In genomic region chr11:109439829-109440340, GRCm38 (mm10) we compare ENCODE assay signal across 8 mouse cellular contexts. TPM values are rescaled to one million over a fixed set of nuclear protein-coding genes. Genes with fewer than 3 reads are reported as not detected.
DNase-seq lines count a peak whose midpoint lies in the region; ATAC-seq and TF ChIP-seq lines count a peak whose summit lies in the region.

No protein-coding gene starts in this region.

- peak; percentile 20; the same call in 1 of the 2 replicates for TF ChIP-seq CTCF in stomach, postnatal 0 days (IDR thresholded peaks at IDR 0.05; ENCODE audit: low read depth)

- ATAC-seq in forebrain, embryonic 16.5 days = peak; percentile 53
- peak; percentile 51 for ATAC-seq in neural tube, embryonic 13.5 days (ENCODE audit: low read depth)
- ATAC-seq in stomach, postnatal 0 days (ENCODE audit: low FRiP score, low TSS enrichment) = peak; percentile 90

- intact Hi-C loops in heart, postnatal 25 days (cut with DNase I) = loop anchor here (5.0 to 10.0 kb wide), 2 partner anchors 108 to 175 kb away; partner anchors contain the start of gene Wipi1

- peak overlapping the region; percentile 45 for H3K4me3 ChIP-seq in forebrain, embryonic 16.5 days (replicated peaks; ENCODE audit: low read length)
- peak overlapping the region; percentile 42 for H3K4me3 ChIP-seq in neural tube, embryonic 13.5 days
- peak overlapping the region; percentile 47 for H3K4me3 ChIP-seq in stomach, postnatal 0 days (ENCODE audit: low read depth, low read length)

- H3K9ac ChIP-seq in forebrain, embryonic 16.5 days (replicated peaks; ENCODE audit: low read depth, low read length) = peak overlapping the region; percentile 53
- H3K9ac ChIP-seq in neural tube, embryonic 13.5 days = peak overlapping the region; percentile 67
- peak overlapping the region; percentile 68 for H3K9ac ChIP-seq in stomach, postnatal 0 days (ENCODE audit: low read length)

- H3K4me2 ChIP-seq in forebrain, embryonic 16.5 days (ENCODE audit: low read length) = peak overlapping the region; percentile 65
- H3K4me2 ChIP-seq in neural tube, embryonic 13.5 days = peak overlapping the region; percentile 71
- peak overlapping the region; percentile 76 for H3K4me2 ChIP-seq in stomach, postnatal 0 days (replicated peaks; ENCODE audit: low read depth)

- no peaks in the 10 kb centered on the region for H3K9me3 ChIP-seq in forebrain, embryonic 16.5 days (ENCODE audit: control insufficient read depth, low read length)
- H3K9me3 ChIP-seq in neural tube, embryonic 13.5 days = no peaks in the 10 kb centered on the region
- no peaks in the 10 kb centered on the region for H3K9me3 ChIP-seq in stomach, postnatal 0 days (ENCODE audit: control insufficient read depth, low read length)

- no peaks in the 10 kb centered on the region for H3K27me3 ChIP-seq in forebrain, embryonic 16.5 days (replicated peaks; ENCODE audit: control insufficient read depth, insufficient read depth, low read length)
- peaks cover 8% of the 10 kb centered on the region; the same call in 1 of the 2 replicates for H3K27me3 ChIP-seq in neural tube, embryonic 13.5 days
- no peaks in the 10 kb centered on the region for H3K27me3 ChIP-seq in stomach, postnatal 0 days (ENCODE audit: control insufficient read depth, insufficient read depth, low read length)

- peaks cover 11% of the 10 kb centered on the region for H3K36me3 ChIP-seq in forebrain, embryonic 16.5 days (ENCODE audit: control insufficient read depth, insufficient read depth)
- H3K36me3 ChIP-seq in neural tube, embryonic 13.5 days = peaks cover 37% of the 10 kb centered on the region
- no peaks in the 10 kb centered on the region for H3K36me3 ChIP-seq in stomach, postnatal 0 days (ENCODE audit: control insufficient read depth, insufficient read depth, low read length)

- no peak overlapping the region for H3K27ac ChIP-seq in forebrain, embryonic 16.5 days (ENCODE audit: low read length)
- H3K27ac ChIP-seq in neural tube, embryonic 13.5 days (replicated peaks) = peak overlapping the region; percentile 34; the same call in 1 of the 2 replicates
- H3K27ac ChIP-seq in stomach, postnatal 0 days (replicated peaks) = peak overlapping the region; percentile 67

- no peak for TF ChIP-seq EP300 in stomach, postnatal 0 days (optimal IDR thresholded peaks at IDR 0.05)

- DNase-seq in ES-CJ7 (ENCODE audit: low read depth, low spot score) = peak; percentile 41
- peak; percentile 63 to 73 for DNase-seq in cerebellum, adult 18-20 months
- DNase-seq in heart, postnatal 25 days (ENCODE audit: low spot score) = peak; percentile 78
- DNase-seq in layer of hippocampus, adult 18-20 months (ENCODE audit: low spot score in 2 of 2) = peak; percentile 47 to 66
- DNase-seq in lung, adult 18-20 months = peak; percentile 80 to 85
- peak; percentile 88 for DNase-seq in stomach, postnatal 0 days (ENCODE audit: low spot score)

- 2% methylated on average over 32 of the region's 32 CpGs for WGBS in forebrain, embryonic 16.5 days
- WGBS in neural tube, embryonic 13.5 days = 2% methylated on average over 32 of the region's 32 CpGs
- WGBS in stomach, postnatal 0 days = 2% methylated on average over 32 of the region's 32 CpGs

- H3K4me1 ChIP-seq in forebrain, embryonic 16.5 days (replicated peaks; ENCODE audit: control insufficient read depth, insufficient read depth, low read length) = peaks cover 8% of the 10 kb centered on the region
- H3K4me1 ChIP-seq in neural tube, embryonic 13.5 days (replicated peaks) = peaks cover 18% of the 10 kb centered on the region
- H3K4me1 ChIP-seq in stomach, postnatal 0 days (replicated peaks; ENCODE audit: control insufficient read depth, insufficient read depth) = no peaks in the 10 kb centered on the region

RNA-seq across cellular contexts. Expression of gene Amz2, which starts 14.1 kb away (rescaled TPM):
- 70.5 and 74.0 TPM in 2 replicates for polyA plus RNA-seq in forebrain, embryonic 16.5 days (2015; fragmentation: Nextera tagmentation; extraction: Ambion mirVana)
- total RNA-seq in heart, postnatal 25 days (2021) = 10 to 100 TPM; 51.4 to 60.5 TPM
- 10 to 100 TPM; 56.2 to 56.7 TPM for total RNA-seq in layer of hippocampus, adult 18-20 months (2021)
- 49.1 and 61.1 TPM in 2 replicates for polyA plus RNA-seq in neural tube, embryonic 13.5 days (2015; fragmentation: Nextera tagmentation; extraction: Ambion mirVana)
- 21.5 and 22.1 TPM in 2 replicates for polyA plus RNA-seq in stomach, postnatal 0 days (2015; fragmentation: Nextera tagmentation; extraction: Ambion mirVana)

RNA-seq across cellular contexts. Expression of gene 9930022D16Rik, which starts 26.2 kb away (rescaled TPM):
- polyA plus RNA-seq in forebrain, embryonic 16.5 days (2015; fragmentation: Nextera tagmentation; extraction: Ambion mirVana) = not detected in 2 replicates
- not detected for total RNA-seq in heart, postnatal 25 days (2021)
- total RNA-seq in layer of hippocampus, adult 18-20 months (2021) = not detected
- not detected in 2 replicates for polyA plus RNA-seq in neural tube, embryonic 13.5 days (2015; fragmentation: Nextera tagmentation; extraction: Ambion mirVana)
- not detected in 2 replicates for polyA plus RNA-seq in stomach, postnatal 0 days (2015; fragmentation: Nextera tagmentation; extraction: Ambion mirVana)

RNA-seq across cellular contexts. Expression of gene Arsg, which starts 33.3 kb away (rescaled TPM):
- polyA plus RNA-seq in forebrain, embryonic 16.5 days (2015; fragmentation: Nextera tagmentation; extraction: Ambion mirVana) = 3.2 and 4.1 TPM in 2 replicates
- 1 to 10 TPM; 1.3 to 1.9 TPM for total RNA-seq in heart, postnatal 25 days (2021)
- 10 to 100 TPM; 15.1 to 17.4 TPM for total RNA-seq in layer of hippocampus, adult 18-20 months (2021)
- polyA plus RNA-seq in neural tube, embryonic 13.5 days (2015; fragmentation: Nextera tagmentation; extraction: Ambion mirVana) = 3.0 and 3.7 TPM in 2 replicates
- 3.2 and 3.5 TPM in 2 replicates for polyA plus RNA-seq in stomach, postnatal 0 days (2015; fragmentation: Nextera tagmentation; extraction: Ambion mirVana)

RNA-seq across cellular contexts. Expression of gene Slc16a6, which starts 33.5 kb away (rescaled TPM):
- 4.1 and 5.4 TPM in 2 replicates for polyA plus RNA-seq in forebrain, embryonic 16.5 days (2015; fragmentation: Nextera tagmentation; extraction: Ambion mirVana)
- 1 to 10 TPM; 7.7 to 8.8 TPM for total RNA-seq in heart, postnatal 25 days (2021)
- total RNA-seq in layer of hippocampus, adult 18-20 months (2021) = 1 to 10 TPM; 5.9 to 6.1 TPM
- 3.3 and 4.0 TPM in 2 replicates for polyA plus RNA-seq in neural tube, embryonic 13.5 days (2015; fragmentation: Nextera tagmentation; extraction: Ambion mirVana)
- polyA plus RNA-seq in stomach, postnatal 0 days (2015; fragmentation: Nextera tagmentation; extraction: Ambion mirVana) = 10.4 and 11.9 TPM in 2 replicates
